15 mouse cellular contexts compared by ENCODE assay signal in the genomic region with DNA sequence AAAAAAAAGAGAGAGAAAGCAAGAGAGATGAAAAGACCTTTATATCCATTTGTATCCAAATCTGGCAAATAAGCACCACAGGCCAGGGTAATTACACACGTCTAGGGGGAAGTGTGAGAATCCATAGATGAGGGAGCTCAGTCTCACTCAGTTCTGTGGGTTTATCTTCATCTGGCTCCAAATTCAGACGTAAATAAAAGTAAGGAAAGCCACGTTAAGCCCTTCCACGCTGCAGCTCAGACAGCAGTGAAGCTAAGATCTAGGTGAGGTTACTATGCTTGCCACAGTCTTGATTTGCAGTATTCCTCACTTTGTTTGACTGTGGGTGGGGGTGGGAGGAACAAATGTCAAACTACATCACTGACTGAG.
A peak's percentile ranks its signal among the peaks of the same experiment; 100 is the strongest.
DNase-seq lines count a peak whose midpoint lies in the region; ATAC-seq and TF ChIP-seq lines count a peak whose summit lies in the region.
"Had no signal": no experiment of that assay in that cellular context is flagged by ENCODE, and none has a peak within 500 bp of the region (broad histone marks: within the 10 kb centered on the region; RNA-seq: fewer than 3 reads in every experiment).

No protein-coding gene starts in this region.

- H3K4me2 ChIP-seq in neural tube, embryonic 11.5 days (ENCODE audit: low read depth), result no peak overlapping the region
- no peak overlapping the region for H3K4me2 ChIP-seq in hindbrain, embryonic 11.5 days (replicated peaks; ENCODE audit: low read depth, low read length)
- H3K4me2 ChIP-seq in midbrain, embryonic 12.5 days (replicated peaks), result no peak overlapping the region; the same call in 1 of the 2 replicates
- H3K4me2 ChIP-seq in lung, postnatal 0 days (replicated peaks; ENCODE audit: low read depth, low read length), result no peak overlapping the region
- H3K4me2 ChIP-seq: kidney, embryonic 15.5 days; lung, embryonic 14.5 days had no signal

- H3K36me3 ChIP-seq in neural tube, embryonic 11.5 days (ENCODE audit: control insufficient read depth, insufficient read depth, low read length), result no peaks in the 10 kb centered on the region
- no peaks in the 10 kb centered on the region for H3K36me3 ChIP-seq in hindbrain, embryonic 11.5 days (ENCODE audit: control insufficient read depth, insufficient read depth, low read length)
- H3K36me3 ChIP-seq in midbrain, embryonic 12.5 days, result no peaks in the 10 kb centered on the region
- no peaks in the 10 kb centered on the region for H3K36me3 ChIP-seq in lung, postnatal 0 days (ENCODE audit: insufficient read depth, low read length)
- H3K36me3 ChIP-seq: heart, embryonic 12.5 days; kidney, embryonic 15.5 days had no signal

- no peak for TF ChIP-seq CTCF in lung, postnatal 0 days (IDR thresholded peaks at IDR 0.05)

- no peaks in the 10 kb centered on the region for H3K4me1 ChIP-seq in neural tube, embryonic 11.5 days (ENCODE audit: control insufficient read depth, insufficient read depth, low read length)
- H3K4me1 ChIP-seq in hindbrain, embryonic 11.5 days (replicated peaks; ENCODE audit: control insufficient read depth, insufficient read depth, low read length), result no peaks in the 10 kb centered on the region
- peaks cover 21% of the 10 kb centered on the region for H3K4me1 ChIP-seq in midbrain, embryonic 12.5 days
- H3K4me1 ChIP-seq in lung, postnatal 0 days (ENCODE audit: insufficient read depth, low read depth, low read length), result no peaks in the 10 kb centered on the region
- H3K4me1 ChIP-seq: kidney, embryonic 15.5 days had no signal

- H3K27ac ChIP-seq in neural tube, embryonic 11.5 days (ENCODE audit: low read depth, low read length), result no peak overlapping the region
- no peak overlapping the region; the same call in 1 of the 2 replicates for H3K27ac ChIP-seq in hindbrain, embryonic 11.5 days (ENCODE audit: low read depth, low read length)
- peak overlapping the region; percentile 79 for H3K27ac ChIP-seq in midbrain, embryonic 12.5 days (replicated peaks)
- no peak overlapping the region for H3K27ac ChIP-seq in lung, postnatal 0 days (ENCODE audit: low read length)
- H3K27ac ChIP-seq: kidney, embryonic 15.5 days had no signal

- WGBS in neural tube, embryonic 11.5 days, result 65% methylated on average over 4 of the region's 4 CpGs
- WGBS in hindbrain, embryonic 11.5 days, result 51% methylated on average over 4 of the region's 4 CpGs
- WGBS in midbrain, embryonic 12.5 days, result 17% methylated on average over 4 of the region's 4 CpGs
- 49% methylated on average over 4 of the region's 4 CpGs for WGBS in lung, postnatal 0 days

- 0 out of 2 replicates have a peak, but pooled peaks have one; percentile 5 for ATAC-seq in neural tube, embryonic 11.5 days (ENCODE audit: insufficient read depth, low FRiP score, low TSS enrichment)
- ATAC-seq in hindbrain, embryonic 11.5 days (ENCODE audit: low FRiP score), result 0 out of 2 replicates have a peak, but pooled peaks have one; percentile 25
- ATAC-seq in midbrain, embryonic 12.5 days (ENCODE audit: low FRiP score, low read depth), result peak; percentile 61; the same call in 1 of the 2 replicates
- ATAC-seq in lung, postnatal 0 days, result no peak
- ATAC-seq: Patski had no signal

- no peak for TF ChIP-seq EP300 in lung, postnatal 0 days (IDR thresholded peaks at IDR 0.05)

- DNase-seq in neural tube, embryonic 11.5 days (ENCODE audit: low spot score), result no peak
- no peak for DNase-seq in neural tube, embryonic 10.5 days (ENCODE audit: extremely low spot score, low spot score)
- DNase-seq in hindbrain, embryonic 11.5 days (ENCODE audit: low spot score), result no peak
- no peak for DNase-seq in urinary bladder, postnatal 4 days (ENCODE audit: low spot score in 2 of 2)
- no peak for DNase-seq in right cerebral cortex, postnatal 25 days
- no peak for DNase-seq in gastrocnemius, postnatal 10 days
- no peak for DNase-seq in lung, postnatal 0 days (ENCODE audit: low spot score)
- DNase-seq: cerebellum, adult 2 months; gastrocnemius, postnatal 14 days; lung, embryonic 14.5 days had no signal

- no peak overlapping the region for H3K9ac ChIP-seq in neural tube, embryonic 11.5 days (ENCODE audit: low read length)
- no peak overlapping the region for H3K9ac ChIP-seq in hindbrain, embryonic 11.5 days (ENCODE audit: low read depth, low read length)
- no peak overlapping the region for H3K9ac ChIP-seq in midbrain, embryonic 12.5 days (replicated peaks)
- H3K9ac ChIP-seq in lung, postnatal 0 days (replicated peaks; ENCODE audit: low read depth), result no peak overlapping the region
- H3K9ac ChIP-seq: heart, embryonic 12.5 days; kidney, embryonic 15.5 days; lung, embryonic 14.5 days had no signal

- no peaks in the 10 kb centered on the region for H3K27me3 ChIP-seq in neural tube, embryonic 11.5 days (ENCODE audit: control insufficient read depth, insufficient read depth, low read length)
- no peaks in the 10 kb centered on the region for H3K27me3 ChIP-seq in hindbrain, embryonic 11.5 days (ENCODE audit: control insufficient read depth, insufficient read depth, low read length)
- H3K27me3 ChIP-seq in midbrain, embryonic 12.5 days, result no peaks in the 10 kb centered on the region
- no peaks in the 10 kb centered on the region for H3K27me3 ChIP-seq in lung, postnatal 0 days (replicated peaks; ENCODE audit: insufficient read depth, low read length)
- H3K27me3 ChIP-seq: heart, embryonic 12.5 days; kidney, embryonic 15.5 days; Patski had no signal

- H3K9me3 ChIP-seq in neural tube, embryonic 11.5 days (ENCODE audit: control insufficient read depth, low read length), result no peaks in the 10 kb centered on the region
- no peaks in the 10 kb centered on the region for H3K9me3 ChIP-seq in hindbrain, embryonic 11.5 days (ENCODE audit: control insufficient read depth, low read length)
- no peaks in the 10 kb centered on the region for H3K9me3 ChIP-seq in midbrain, embryonic 12.5 days
- H3K9me3 ChIP-seq in lung, postnatal 0 days (ENCODE audit: low read length), result no peaks in the 10 kb centered on the region
- H3K9me3 ChIP-seq: heart, embryonic 12.5 days; kidney, embryonic 15.5 days had no signal

- H3K4me3 ChIP-seq in neural tube, embryonic 11.5 days (ENCODE audit: low read depth, low read length), result no peak overlapping the region
- H3K4me3 ChIP-seq in hindbrain, embryonic 11.5 days (ENCODE audit: low read depth, low read length), result no peak overlapping the region
- H3K4me3 ChIP-seq in midbrain, embryonic 12.5 days, result no peak overlapping the region
- H3K4me3 ChIP-seq in lung, postnatal 0 days (ENCODE audit: low read depth, low read length), result no peak overlapping the region
- H3K4me3 ChIP-seq: erythroblast, embryonic 14.5 days; heart, embryonic 12.5 days; kidney, embryonic 15.5 days had no signal
